Mouse (Mus musculus) embryonic facial prominence, embryonic 15.5 days (tissue): ENCODE data around the gene Slc35g2. TPM values are rescaled to one million over a fixed set of nuclear protein-coding genes. Genes with fewer than 3 reads are reported as not detected.

Experiments
- ATAC-seq: fragments of 200-750 bp; cut with Nextera tagmentation; 2 replicates; pipeline ENCODE4 v1.8.0; 2017; ENCODE audit warnings: low read depth, moderate TSS enrichment; ENCODE audit not compliant: insufficient number of reproducible peaks, low FRiP score, low TSS enrichment
- H3K27ac ChIP-seq: fragments of 300-500 bp; sonication (generic); replicated peaks from 2 replicates; pipeline ENCODE4 v1.5.1; 2015; ENCODE audit warnings: mild to moderate bottlenecking, inconsistent platforms
- H3K27me3 ChIP-seq: fragments of 300-500 bp; sonication (generic); 2 replicates; pipeline ENCODE4 v1.6.1; 2015; ENCODE audit warnings: inconsistent platforms
- H3K36me3 ChIP-seq: fragments of 300-500 bp; sonication (generic); 2 replicates; pipeline ENCODE4 v1.6.1; 2015; ENCODE audit warnings: mild to moderate bottlenecking, inconsistent platforms
- H3K4me1 ChIP-seq: fragments of 300-500 bp; sonication (generic); 2 replicates; pipeline ENCODE4 v1.6.1; 2015; ENCODE audit warnings: inconsistent platforms
- H3K4me2 ChIP-seq: fragments of 300-500 bp; sonication (generic); replicated peaks from 2 replicates; pipeline ENCODE4 v1.6.1; 2015; ENCODE audit warnings: mild to moderate bottlenecking, inconsistent platforms
- H3K4me3 ChIP-seq: fragments of 300-500 bp; sonication (generic); replicated peaks from 2 replicates; pipeline ENCODE4 v1.5.1; 2015; ENCODE audit warnings: mild to moderate bottlenecking, inconsistent platforms
- H3K9ac ChIP-seq: fragments of 300-500 bp; sonication (generic); 2 replicates; pipeline ENCODE4 v1.6.1; 2015; ENCODE audit warnings: inconsistent platforms
- H3K9me3 ChIP-seq: fragments of 300-500 bp; sonication (generic); replicated peaks from 2 replicates; pipeline ENCODE4 v1.6.1; 2016; ENCODE audit warnings: inconsistent platforms
- WGBS: fragments of 180-500 bp; shearing (Covaris S2); methylation state at CpG from one replicate; pipeline ENCODE4 v1.1.7; 2015; 5-methylcytosine and 5-hydroxymethylcytosine counted together
- polyA plus RNA-seq: library from polyadenylated mRNA; unstranded; fragments of >200 nt; fragmentation: Nextera tagmentation; extraction: Ambion mirVana; gene quantifications from 2 replicates; pipeline ENCODE4 v1.2.1, GENCODE M21; 2015

Gene Slc35g2
- polyA plus RNA-seq, 1 experiment from 2014 or later = 4.8 TPM

DNA sequence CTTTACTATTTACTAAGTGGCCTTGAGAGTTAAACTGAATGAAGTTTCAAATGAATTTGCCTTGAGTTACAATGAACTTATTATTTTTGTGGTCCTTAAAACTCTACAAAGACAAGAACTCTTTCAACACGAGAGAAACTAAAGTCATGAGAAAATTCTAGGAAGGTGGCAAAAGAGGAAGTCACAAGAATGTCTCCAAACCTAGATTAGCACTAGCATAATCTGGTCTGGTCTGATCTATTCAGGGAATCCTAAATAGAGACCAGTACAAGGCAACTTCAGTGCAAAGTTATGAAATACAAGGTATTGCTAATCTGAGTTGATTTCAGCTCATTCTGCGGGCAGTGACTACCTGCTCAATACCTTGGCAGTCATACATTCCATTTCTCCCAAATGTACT is 45.7 kb downstream of the Slc35g2 start:
- no peaks in the 10 kb centered on the region for H3K4me1 ChIP-seq
- no peak overlapping the region for H3K4me2 ChIP-seq
- H3K9ac ChIP-seq = no peak overlapping the region
- H3K27ac ChIP-seq = no peak overlapping the region
- 89% methylated on average over 2 of the region's 2 CpGs for WGBS
- no peaks in the 10 kb centered on the region for H3K36me3 ChIP-seq
- no peaks in the 10 kb centered on the region for H3K27me3 ChIP-seq
- H3K4me3 ChIP-seq = no peak overlapping the region
- ATAC-seq = no peak
- peaks cover 6% of the 10 kb centered on the region; the same call in 1 of the 2 replicates for H3K9me3 ChIP-seq

GRCm38 (mm10) chr9:100522029-100522428 is 48.9 kb downstream of the Slc35g2 start:
- ATAC-seq = no peak
- WGBS = 74% methylated on average over 2 of the region's 2 CpGs
- H3K27me3 ChIP-seq = no peaks in the 10 kb centered on the region
- no peak overlapping the region for H3K9ac ChIP-seq
- H3K27ac ChIP-seq = no peak overlapping the region
- H3K36me3 ChIP-seq = no peaks in the 10 kb centered on the region
- no peaks in the 10 kb centered on the region for H3K4me1 ChIP-seq
- no peak overlapping the region for H3K4me2 ChIP-seq
- no peaks in the 10 kb centered on the region for H3K9me3 ChIP-seq
- H3K4me3 ChIP-seq = no peak overlapping the region

- 7% methylated on average over 2 of the region's 2 CpGs for WGBS
- no peak overlapping the region for H3K4me2 ChIP-seq
- H3K4me1 ChIP-seq = no peaks in the 10 kb centered on the region
- no peak overlapping the region for H3K4me3 ChIP-seq
- H3K36me3 ChIP-seq = no peaks in the 10 kb centered on the region
- no peak for ATAC-seq
- no peaks in the 10 kb centered on the region for H3K9me3 ChIP-seq
- no peak overlapping the region for H3K27ac ChIP-seq
- no peaks in the 10 kb centered on the region for H3K27me3 ChIP-seq
- H3K9ac ChIP-seq = no peak overlapping the region
Observed at GRCm38 (mm10) chr9:100520586-100520985, 50.3 kb downstream of the Slc35g2 start.

DNA sequence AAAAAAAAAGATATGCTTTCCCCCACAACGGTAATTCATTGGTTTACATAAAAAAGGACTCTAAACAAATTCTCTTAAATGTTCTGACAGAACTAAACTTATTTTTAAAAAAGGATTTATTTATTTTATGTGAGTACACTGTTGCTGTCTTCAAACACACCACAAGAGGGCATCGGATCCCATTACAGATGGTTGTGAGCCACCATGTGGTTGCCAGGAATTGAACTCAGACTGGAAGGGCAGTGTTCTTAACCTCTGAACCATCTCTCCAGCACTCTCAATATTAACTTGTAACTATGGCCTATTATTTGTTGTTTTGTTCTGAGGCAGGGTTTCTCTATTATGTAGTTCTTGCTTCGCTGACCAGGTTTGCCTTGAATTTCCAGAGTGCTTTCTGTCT is 50.9 kb downstream of the Slc35g2 start:
- Histone ChIP-seq H3K9ac (no peak overlapping the region), H3K4me3 (no peak overlapping the region), H3K4me2 (no peak overlapping the region), H3K27me3 (no peaks in the 10 kb centered on the region), H3K4me1 (no peaks in the 10 kb centered on the region), H3K9me3 (no peaks in the 10 kb centered on the region), H3K27ac (no peak overlapping the region), H3K36me3 (no peaks in the 10 kb centered on the region)
- ATAC-seq = no peak
- 95% methylated on average over 3 of the region's 3 CpGs for WGBS

DNA sequence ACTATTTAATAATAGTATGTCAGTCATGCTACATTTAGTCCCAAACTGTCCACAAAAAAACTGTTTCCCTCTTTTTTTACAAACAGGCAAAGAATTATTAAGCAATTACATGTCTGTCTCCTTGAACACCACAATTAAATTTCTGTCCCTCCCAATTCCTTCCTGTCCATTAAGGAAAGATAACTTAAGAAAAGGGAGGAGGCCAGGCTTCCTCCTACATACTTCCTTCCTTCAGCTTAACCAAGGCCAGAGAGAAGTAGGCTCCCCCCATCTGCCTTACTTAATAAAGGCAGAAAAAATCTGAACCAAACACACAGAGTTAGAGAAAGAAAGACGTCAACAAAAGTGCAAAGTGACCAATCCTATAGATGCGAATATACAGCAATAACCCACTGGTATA is 63.3 kb downstream of the Slc35g2 start:
- no peak overlapping the region for H3K4me3 ChIP-seq
- peaks cover 5% of the 10 kb centered on the region for H3K4me1 ChIP-seq
- H3K9me3 ChIP-seq = no peaks in the 10 kb centered on the region
- no peak overlapping the region for H3K4me2 ChIP-seq
- H3K36me3 ChIP-seq = peaks cover 5% of the 10 kb centered on the region; the same call in 1 of the 2 replicates
- 87% methylated on average over 2 of the region's 2 CpGs for WGBS
- no peaks in the 10 kb centered on the region for H3K27me3 ChIP-seq
- H3K9ac ChIP-seq = no peak overlapping the region
- no peak for ATAC-seq
- no peak overlapping the region for H3K27ac ChIP-seq

GRCm38 (mm10) chr9:100506652-100507051 is 64.2 kb downstream of the Slc35g2 start:
- H3K27ac ChIP-seq = no peak overlapping the region
- ATAC-seq = no peak
- no peaks in the 10 kb centered on the region for H3K27me3 ChIP-seq
- no peak overlapping the region for H3K9ac ChIP-seq
- no peaks in the 10 kb centered on the region for H3K9me3 ChIP-seq
- WGBS = 25% methylated on average over 2 of the region's 2 CpGs
- H3K4me3 ChIP-seq = no peak overlapping the region
- peaks cover 5% of the 10 kb centered on the region; the same call in 1 of the 2 replicates for H3K36me3 ChIP-seq
- H3K4me2 ChIP-seq = no peak overlapping the region
- peaks cover 5% of the 10 kb centered on the region for H3K4me1 ChIP-seq

- peak overlapping the region; percentile 51; the same call in 1 of the 2 replicates for H3K27ac ChIP-seq
- no peaks in the 10 kb centered on the region for H3K4me1 ChIP-seq
- H3K9me3 ChIP-seq = no peaks in the 10 kb centered on the region
- peaks cover 5% of the 10 kb centered on the region; the same call in 1 of the 2 replicates for H3K36me3 ChIP-seq
- no peak overlapping the region for H3K9ac ChIP-seq
- 83% methylated on average over 4 of the region's 4 CpGs for WGBS
- H3K27me3 ChIP-seq = no peaks in the 10 kb centered on the region
- ATAC-seq = no peak
- no peak overlapping the region for H3K4me3 ChIP-seq
- H3K4me2 ChIP-seq = no peak overlapping the region
Observed at GRCm38 (mm10) chr9:100505498-100505897, 65.4 kb downstream of the Slc35g2 start.

Other genes with a start within 250 kb of the Slc35g2 start
- 7.8 and 8.5 TPM in 2 replicates for gene Il20rb, start 84.3 kb downstream of the Slc35g2 start, polyA plus RNA-seq
- gene Nck1, start 25.0 kb downstream of the Slc35g2 start, polyA plus RNA-seq = 63.6 and 64.2 TPM in 2 replicates
- 33.8 and 40.4 TPM in 2 replicates for gene Stag1, start 26.7 kb upstream of the Slc35g2 start, polyA plus RNA-seq